Mouse (Mus musculus) embryo, embryonic 11.5 days (tissue): ENCODE measurements around the gene Caskin2.

Experiments used
- DNase-seq: peaks from one replicate; pipeline ENCODE4 v3.0.0-alpha.2; 2012; ENCODE audit warnings: low read depth, low spot score

The Caskin2 gene

DNA sequence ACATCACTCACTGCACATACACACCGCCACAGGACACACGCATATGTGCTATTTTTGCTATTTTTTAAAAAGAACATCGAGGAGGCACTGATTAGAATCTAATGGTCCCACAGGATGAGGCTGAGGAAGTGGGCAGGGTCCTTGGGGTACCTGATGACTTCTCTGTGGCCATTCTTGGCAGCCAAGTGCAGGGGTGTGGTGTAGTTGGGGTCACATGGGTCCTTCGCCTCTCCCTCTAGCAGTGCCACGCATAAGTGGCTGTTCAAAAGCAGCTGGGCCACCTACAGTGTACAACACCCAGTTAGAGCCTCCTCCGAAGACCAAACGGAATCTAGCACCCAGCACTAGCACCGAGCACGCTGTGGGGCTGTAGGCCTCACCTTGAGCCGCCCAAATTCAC is 7.3 kb downstream of the Caskin2 start:
- DNase-seq = no peak

GRCm38 (mm10) chr11:115805005-115805404 is 8.4 kb downstream of the Caskin2 start:
- DNase-seq = no peak

DNA sequence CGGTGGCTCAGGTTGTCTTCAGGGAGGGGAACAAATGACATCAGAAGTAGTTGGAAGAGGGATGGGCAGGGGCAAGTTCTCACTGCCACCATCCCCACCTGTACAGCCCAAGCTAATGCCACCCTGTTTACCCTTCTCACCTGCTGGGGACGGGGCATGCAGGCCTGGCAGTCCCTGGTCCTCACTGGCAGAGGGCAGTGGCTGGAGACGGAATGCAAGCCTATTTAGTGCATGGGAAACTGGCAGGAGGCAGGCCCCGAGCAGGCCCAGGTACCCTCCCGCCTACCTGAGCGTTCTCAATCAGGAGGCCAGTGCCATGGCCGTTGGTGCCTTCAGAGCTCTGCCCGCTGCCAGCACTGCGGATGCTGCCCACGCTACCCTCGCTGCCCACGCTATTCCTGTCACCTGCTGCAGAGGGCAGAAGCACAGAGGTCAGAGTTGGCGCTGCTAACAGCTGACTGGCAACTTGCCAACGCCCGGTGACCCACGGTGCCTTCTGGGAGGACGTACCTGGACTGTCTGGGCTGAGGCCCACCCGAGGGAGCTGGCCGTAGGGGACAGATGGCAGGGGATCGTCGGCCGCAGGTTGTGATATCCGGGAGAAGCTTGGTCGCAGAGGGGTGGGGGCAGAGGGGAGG is 10.2 kb downstream of the Caskin2 start:
- DNase-seq = no peak

GRCm38 (mm10) chr11:115800981-115801380 is 12.5 kb downstream of the Caskin2 start:
- DNase-seq = no peak

DNA sequence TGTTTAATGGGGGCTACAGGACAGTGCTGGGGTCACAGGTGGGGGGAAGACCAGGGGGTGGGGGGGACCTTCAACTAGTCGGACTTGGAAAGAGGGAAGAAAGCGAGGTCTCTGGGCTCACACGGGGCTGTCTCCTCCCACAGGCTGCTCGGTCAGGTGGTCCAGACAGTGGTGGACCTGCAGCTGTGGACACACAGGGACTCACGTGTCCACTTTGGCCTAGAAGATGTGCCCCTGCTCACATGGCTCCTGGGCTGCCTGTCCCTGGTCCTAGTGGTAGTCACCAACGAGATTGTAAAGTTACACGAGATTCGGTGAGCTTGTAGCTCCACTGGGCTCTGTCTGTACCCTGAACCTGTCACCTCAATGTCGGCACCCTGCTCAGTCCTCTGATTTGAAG is 15.8 kb downstream of the Caskin2 start:
- no peak for DNase-seq

DNA sequence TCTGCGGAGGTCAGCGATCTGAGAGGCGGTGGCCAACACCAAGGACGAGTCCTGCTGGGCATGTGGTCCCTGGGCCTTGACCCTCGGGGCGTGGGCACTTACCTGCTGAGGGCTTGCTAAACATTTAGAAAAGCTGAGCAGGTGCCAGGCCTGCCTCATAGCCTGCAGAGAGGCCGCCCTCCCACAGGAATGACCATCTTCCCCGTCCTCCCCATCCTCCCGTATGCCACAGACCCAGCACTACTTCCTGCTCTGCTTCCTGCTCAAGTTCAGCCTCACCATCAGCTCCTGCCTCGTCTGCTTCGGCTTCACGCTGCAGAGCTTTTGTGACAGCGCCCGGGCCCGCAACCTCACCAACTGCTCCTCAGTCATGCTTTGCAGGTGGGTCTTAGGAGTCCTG is 16.5 kb downstream of the Caskin2 start:
- no peak for DNase-seq

- DNase-seq = no peak
Measured at GRCm38 (mm10) chr11:115792353-115792752, 21.1 kb downstream of the Caskin2 start.

DNA sequence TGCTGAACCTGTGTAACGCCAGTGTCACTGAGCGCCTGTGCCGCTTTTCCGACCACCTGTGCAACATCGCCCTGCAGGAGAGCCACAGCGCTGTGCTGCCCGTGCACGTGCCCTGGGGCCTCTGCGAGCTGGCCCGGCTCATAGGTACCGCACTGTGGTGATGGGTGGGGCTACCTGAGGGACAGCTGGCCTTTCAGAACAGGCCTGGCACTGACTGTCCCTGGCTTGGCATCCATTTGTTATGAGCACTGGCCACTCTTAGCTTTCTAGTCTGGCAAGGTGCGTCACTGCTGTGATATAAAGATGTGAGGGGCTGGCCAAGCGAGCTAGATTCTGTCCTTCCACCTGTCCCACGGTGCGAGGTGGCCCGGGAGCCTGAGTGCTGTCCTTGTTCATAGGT is 21.5 kb downstream of the Caskin2 start:
- no peak for DNase-seq

DNA sequence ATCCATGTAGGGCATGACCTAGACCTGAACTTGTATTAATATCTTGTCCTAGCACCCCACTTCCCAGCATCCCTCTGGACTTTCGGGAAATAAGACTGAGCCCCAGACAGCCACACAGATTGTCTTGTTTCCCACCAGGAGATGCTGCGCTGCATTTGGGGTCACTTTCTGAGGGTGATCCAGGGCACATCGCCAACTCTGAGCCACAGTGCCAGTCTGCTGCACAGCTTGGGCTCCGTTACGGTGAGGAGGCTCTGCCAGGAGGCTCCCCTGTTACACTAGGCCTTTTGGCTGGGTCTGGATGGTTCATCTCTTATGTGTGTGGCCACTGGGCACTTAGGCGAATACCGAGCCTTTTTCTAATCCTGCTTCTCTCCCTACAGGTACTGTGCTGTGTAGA is 23.7 kb downstream of the Caskin2 start:
- no peak for DNase-seq

DNA sequence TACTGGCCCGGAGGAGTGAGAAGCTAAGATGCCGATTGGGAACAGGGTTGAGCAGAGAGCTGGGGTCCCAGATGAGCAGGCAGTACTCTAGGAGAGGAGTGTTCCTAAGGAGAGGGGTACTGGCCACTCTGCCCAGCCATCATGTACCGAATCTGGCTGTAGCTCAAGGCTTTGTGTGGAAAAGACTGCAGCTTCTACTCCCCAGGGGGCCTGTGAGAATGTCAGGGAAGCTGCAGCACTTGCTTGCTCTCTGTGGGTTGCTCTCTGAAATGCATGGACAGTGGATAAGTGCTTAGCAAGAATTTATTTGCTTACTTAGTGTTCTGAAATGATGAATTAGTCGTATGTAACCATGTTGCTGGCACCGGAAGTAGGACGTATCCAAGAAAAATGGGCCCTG is 27.0 kb downstream of the Caskin2 start:
- no peak for DNase-seq

GRCm38 (mm10) chr11:115780141-115781070 is 33.0 kb downstream of the Caskin2 start:
- no peak for DNase-seq

DNA sequence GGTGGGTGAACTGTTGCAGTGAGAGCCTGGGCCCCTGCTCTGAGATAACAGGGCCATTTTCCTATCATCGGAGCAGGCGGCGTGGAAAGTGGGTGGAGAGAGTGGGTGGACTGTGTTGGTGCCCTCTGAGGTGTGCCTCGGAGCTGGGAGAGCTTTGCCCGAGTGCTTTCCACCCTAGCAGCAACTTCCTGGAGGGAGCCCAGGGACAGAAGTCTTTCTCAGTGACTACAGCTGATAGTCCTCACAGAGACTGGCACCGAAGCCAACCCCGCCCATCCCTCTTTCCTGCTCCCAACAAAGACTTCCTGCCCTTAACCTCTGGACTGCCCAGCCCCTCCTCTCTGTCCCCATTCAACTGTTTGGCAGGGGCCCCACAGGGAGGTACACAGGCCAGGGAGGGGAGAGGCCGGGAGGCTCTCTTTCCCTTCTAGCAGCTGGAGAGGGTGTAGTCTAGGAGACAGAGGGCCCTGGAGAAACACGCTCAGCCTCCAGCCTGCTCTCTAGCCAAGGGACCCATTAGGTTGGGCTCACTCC is 34.3 kb downstream of the Caskin2 start:
- DNase-seq = no peak

DNA sequence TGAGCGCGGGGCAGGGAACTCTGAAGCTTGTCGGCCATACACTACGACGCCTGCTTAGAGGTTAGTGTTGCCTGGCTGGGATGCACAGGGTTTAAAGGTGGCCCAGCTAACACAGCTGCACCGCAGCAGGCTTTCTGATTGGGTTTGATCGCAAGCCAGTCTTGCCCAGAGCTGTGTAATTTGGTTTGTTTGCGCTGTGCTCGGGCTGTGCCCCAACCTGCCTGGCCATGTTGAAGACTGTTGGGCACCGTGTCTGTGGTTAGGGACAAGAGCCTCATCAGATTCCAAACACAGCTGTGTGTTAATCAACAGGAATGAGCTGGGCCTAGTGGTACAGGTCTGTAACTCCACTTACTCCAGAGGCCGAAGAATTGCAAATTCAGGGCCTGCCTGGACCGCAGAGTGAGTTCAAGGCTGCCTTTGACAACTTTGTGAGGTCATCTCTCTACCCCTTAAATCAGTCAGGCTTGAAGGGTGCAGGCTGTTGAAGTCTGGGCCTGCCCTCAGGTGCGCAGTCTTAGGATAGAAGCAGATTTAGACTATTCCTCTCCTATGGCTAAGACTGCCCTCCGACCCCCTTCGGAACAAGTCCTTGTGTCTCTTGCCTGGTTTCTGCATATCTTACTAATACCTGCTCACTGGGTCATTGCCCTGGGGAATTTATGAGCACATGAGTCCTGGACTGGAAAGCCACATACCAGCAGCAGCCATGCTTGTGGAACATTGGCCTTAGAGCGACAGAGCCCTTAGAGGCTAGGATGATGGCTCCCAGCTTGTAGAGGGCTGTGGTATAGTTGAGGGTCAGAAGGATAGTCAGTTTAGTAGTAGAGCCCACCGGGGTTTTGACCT is 35.7 kb downstream of the Caskin2 start:
- no peak for DNase-seq

DNA sequence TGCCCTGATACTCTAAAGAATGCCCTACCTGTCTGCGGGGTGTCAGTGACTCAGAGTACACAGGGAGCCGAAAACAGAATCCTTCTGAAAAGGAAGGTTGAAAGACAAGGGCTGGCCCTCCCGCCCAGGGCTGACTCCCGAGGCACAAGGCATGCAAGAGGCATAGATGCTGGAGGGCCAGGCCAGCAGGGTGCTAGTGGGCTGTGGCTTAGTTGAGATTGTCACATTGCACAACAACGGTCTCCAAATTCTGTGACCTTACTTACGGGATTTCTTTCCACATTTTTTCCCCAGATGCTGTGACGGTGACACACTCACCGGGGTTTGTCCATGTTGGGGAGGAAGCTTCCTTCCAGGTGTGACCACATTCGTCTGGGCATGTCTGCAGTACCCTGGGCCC is 36.5 kb downstream of the Caskin2 start:
- no peak for DNase-seq

DNA sequence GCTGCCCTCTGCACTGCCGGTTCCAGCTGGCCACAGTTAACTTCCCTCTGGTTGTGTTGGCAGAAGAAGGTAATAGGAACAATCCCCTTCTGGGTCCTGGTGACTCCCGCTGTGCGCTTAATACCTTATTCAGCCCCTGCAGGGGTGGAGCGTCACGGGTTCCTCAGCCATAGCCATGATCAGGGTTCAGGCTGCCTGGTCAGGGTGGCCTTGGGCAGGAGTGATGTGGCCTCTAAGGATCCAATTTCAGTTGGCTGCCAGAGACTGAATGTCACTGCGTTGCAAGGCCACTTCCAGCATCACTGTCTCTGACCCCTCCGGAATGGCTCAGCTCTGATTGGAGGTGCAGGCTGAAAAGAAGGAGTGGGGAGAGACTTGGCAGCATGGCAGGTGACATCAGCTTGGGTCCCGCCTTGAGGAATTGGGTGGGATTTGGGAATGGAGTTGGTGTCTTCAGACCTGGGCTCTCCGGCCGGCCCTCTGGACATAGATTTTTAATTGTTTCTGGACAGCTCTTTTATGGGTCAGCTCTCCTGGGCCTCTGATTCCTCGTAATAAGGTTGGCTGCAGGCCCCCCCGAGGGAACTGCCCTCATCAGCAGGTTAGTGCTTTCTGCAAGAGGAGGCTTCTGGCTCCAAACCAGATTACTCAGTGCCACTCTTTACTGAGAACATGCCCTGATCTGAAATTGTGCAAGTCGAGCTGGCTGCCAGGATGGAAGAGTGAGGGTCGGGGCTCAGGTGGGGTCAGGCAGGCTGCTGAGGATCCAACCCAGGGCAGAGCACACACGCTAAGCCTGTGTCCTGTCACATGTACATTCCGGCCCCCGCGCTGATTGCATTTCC is 37.4 kb downstream of the Caskin2 start:
- no peak for DNase-seq

GRCm38 (mm10) chr11:115774653-115775052 is 38.8 kb downstream of the Caskin2 start:
- DNase-seq = no peak

GRCm38 (mm10) chr11:115768896-115769295 is 44.5 kb downstream of the Caskin2 start:
- DNase-seq = no peak

DNA sequence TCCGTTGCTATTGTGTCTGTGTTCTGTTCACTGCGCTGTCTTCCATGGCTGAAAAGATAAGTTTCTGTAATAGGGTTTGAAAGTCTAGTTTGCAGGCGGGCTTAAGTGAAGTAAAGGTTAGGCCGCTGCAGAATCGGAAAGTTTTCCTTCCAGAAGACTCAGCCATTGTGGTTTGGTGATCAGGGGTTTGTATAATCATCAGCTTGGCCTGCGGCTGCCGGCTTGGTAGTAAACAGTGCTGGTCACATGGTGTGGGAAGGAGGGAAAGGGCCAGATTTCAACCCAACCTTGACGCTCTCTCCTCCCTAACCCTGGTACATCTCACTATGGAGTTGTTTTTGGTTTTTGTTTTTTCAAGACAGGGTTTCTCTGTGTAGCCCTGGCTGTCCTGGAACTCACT is 46.5 kb downstream of the Caskin2 start:
- DNase-seq = no peak

GRCm38 (mm10) chr11:115766356-115766943 is 47.0 kb downstream of the Caskin2 start:
- no peak for DNase-seq

- no peak for DNase-seq
Measured at GRCm38 (mm10) chr11:115765607-115766141, 47.8 kb downstream of the Caskin2 start.
